Mouse (Mus musculus): ENCODE measurements around the gene Fam24a. TPM values are rescaled to one million over a fixed set of nuclear protein-coding genes. Genes with fewer than 3 reads are reported as not detected.

Gene Fam24a
- not detected in 2 replicates for polyA plus RNA-seq (2016; fragmentation: Nextera tagmentation; extraction: Ambion mirVana)

DNA sequence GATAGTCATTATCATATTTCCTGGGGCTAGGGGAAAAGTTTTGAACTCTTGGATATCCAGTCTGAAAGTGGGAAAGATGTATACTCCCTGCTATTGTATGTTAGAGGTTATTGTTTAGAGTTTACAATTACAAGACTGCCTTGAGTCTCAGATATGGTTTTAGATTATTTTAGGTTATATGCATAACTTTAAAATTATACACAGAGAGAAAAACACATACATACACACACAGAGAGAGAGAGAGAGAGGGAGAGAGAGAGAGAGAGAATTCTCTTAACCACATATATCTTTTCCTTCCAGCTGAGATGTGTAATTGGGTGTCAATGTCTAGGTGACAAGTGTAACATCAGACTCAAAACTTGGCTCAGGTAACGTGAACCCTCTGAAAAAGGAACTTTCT, at the start of gene Fam24a:
Gene Fam24a (plus strand): TSS at position 301 of the 400 bp plus-strand sequence.
- 58% methylated on average over 1 of the region's 1 CpGs for WGBS

DNA sequence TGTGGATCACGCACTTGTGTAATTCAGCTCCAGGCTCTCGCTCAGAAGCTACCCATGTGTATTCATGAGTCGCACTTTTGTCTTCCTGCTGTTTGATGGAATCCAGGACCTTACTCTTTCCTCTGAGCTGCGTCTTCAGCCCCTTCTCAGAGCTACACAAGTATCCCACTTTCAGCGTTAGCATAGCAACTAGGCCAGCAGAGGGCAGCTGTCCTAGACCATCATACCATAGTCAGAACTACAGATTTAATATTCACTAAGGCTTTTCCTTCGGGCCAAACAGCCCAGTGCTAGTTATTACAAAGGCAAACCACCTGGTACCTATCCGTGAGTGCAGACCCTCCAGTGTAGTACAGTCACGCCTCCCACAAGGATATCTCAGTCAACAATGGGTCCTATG, 36.5 kb upstream of the Fam24a start:
- Histone ChIP-seq H3K9me3 (replicated peaks) (no peaks in the 10 kb centered on the region), H3K4me3 (no peak overlapping the region), H3K4me1 (no peaks in the 10 kb centered on the region), H3K27me3 (ENCODE audit: low read depth, poor library complexity, severe bottlenecking) (no peaks in the 10 kb centered on the region), H3K36me3 (no peaks in the 10 kb centered on the region), H3K27ac (replicated peaks) (no peak overlapping the region)
- DNase-seq (ENCODE audit: low spot score) = no peak
- WGBS = 76% methylated on average over 8 of the region's 8 CpGs

More for the DNA sequence above, at the start of gene Fam24a:
- no peak for DNase-seq (ENCODE audit: low spot score)
- Histone ChIP-seq H3K27ac (replicated peaks) (no peak within 1 kb of the TSS), H3K9me3 (replicated peaks) (no peaks in the 10 kb centered on the region), H3K36me3 (no peaks in the 10 kb centered on the region), H3K4me1 (peaks cover 7% of the 10 kb centered on the region; the same call in 1 of the 2 replicates), H3K4me3 (no peak within 1 kb of the TSS), H3K27me3 (ENCODE audit: low read depth, poor library complexity, severe bottlenecking) (no peaks in the 10 kb centered on the region)

DNA sequence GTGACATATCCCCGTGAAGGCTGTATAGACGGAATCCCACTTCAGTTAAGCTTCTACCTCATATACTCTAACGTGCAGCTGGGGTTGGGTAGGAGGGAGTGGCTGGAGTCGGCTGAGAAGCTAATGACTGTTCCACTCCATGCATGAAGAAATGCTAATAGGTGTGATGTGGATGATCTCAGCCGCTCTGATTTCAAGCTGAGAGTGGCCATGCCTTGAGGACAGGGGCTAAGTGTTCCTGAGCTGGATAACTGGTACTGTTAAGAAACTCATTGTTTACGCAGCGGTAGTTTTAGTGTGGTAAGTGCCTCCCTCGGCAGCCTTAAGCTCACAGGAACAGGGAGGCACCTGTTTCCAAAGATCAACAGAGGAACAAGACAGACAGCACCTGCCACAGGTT, 30.3 kb upstream of the Fam24a start:
- DNase-seq (ENCODE audit: low spot score) = no peak
- no peaks in the 10 kb centered on the region for H3K27me3 ChIP-seq (ENCODE audit: low read depth, poor library complexity, severe bottlenecking)
- no peaks in the 10 kb centered on the region for H3K4me1 ChIP-seq
- no peak overlapping the region for H3K4me3 ChIP-seq
- 82% methylated on average over 8 of the region's 8 CpGs for WGBS
- no peak overlapping the region for H3K27ac ChIP-seq (replicated peaks)
- H3K36me3 ChIP-seq = no peaks in the 10 kb centered on the region
- no peaks in the 10 kb centered on the region for H3K9me3 ChIP-seq (replicated peaks)

DNA sequence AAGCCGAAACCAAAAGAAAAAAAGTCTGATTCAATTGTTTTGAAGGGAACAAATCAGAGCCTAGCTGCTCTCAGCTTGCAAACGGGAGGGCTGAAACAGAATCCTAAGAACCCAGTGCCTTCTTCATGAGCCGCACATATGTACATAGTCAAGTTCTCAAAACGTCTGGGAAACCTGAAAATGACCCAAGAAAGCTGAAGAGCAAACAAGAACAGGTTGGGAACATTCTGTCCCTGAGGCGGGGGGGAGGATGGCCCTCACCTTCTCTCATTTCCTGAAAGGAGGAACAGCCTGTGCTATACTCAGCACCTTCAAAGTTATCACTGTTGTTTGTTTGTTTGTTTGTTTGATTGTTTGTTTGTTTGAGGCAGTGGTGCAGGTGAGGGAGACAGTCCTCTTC, 26.9 kb upstream of the Fam24a start:
- WGBS = 80% methylated on average over 5 of the region's 5 CpGs
- Histone ChIP-seq H3K27ac (replicated peaks) (no peak overlapping the region), H3K4me3 (no peak overlapping the region), H3K9me3 (replicated peaks) (no peaks in the 10 kb centered on the region), H3K4me1 (no peaks in the 10 kb centered on the region), H3K36me3 (no peaks in the 10 kb centered on the region), H3K27me3 (ENCODE audit: low read depth, poor library complexity, severe bottlenecking) (no peaks in the 10 kb centered on the region)
- DNase-seq (ENCODE audit: low spot score) = no peak

DNA sequence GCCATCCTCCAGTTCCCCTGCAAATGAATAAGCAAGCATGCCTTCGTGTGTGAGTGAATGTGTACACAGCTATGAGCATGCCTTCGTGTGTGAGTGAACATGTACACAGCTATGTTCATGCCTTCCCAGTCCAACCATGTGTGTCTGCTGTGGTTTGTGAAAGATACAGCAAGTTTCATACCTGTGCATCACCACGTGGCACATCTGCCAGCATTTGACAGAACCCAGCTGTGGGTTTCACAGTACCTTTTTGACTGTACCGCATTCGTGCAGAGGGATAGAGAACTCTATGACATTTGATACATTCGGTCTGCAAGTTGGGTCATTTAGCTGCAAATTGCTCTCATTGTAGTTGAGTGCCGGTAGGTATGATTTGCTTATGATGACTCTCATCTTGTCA, 19.2 kb upstream of the Fam24a start:
- H3K4me1 ChIP-seq = no peaks in the 10 kb centered on the region
- no peak overlapping the region for H3K27ac ChIP-seq (replicated peaks)
- no peaks in the 10 kb centered on the region for H3K9me3 ChIP-seq (replicated peaks)
- H3K36me3 ChIP-seq = no peaks in the 10 kb centered on the region
- 87% methylated on average over 7 of the region's 7 CpGs for WGBS
- H3K4me3 ChIP-seq = no peak overlapping the region
- DNase-seq (ENCODE audit: low spot score) = no peak
- H3K27me3 ChIP-seq (ENCODE audit: low read depth, poor library complexity, severe bottlenecking) = no peaks in the 10 kb centered on the region

DNA sequence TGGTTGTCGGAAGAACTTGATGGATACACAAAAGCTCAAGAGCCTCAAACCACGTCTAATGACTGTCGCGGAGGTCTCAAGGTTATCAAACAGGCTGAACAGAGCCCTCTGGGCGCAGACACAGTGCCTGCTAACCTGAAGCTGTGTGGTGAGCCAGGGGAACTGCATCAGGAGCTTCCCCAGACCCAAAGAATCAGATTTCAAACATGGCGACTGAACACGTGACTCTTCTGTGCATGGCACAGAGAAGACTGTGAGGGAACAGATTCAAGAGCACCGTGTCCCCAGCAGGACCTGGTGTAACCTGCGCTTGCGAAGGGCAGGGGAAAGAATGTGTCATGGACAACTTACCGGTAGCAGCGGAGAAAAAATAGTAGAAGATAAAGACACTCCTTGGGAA, 16.1 kb upstream of the Fam24a start:
- DNase-seq (ENCODE audit: low spot score) = no peak
- 74% methylated on average over 12 of the region's 12 CpGs for WGBS
- H3K4me1 ChIP-seq = no peaks in the 10 kb centered on the region

DNA sequence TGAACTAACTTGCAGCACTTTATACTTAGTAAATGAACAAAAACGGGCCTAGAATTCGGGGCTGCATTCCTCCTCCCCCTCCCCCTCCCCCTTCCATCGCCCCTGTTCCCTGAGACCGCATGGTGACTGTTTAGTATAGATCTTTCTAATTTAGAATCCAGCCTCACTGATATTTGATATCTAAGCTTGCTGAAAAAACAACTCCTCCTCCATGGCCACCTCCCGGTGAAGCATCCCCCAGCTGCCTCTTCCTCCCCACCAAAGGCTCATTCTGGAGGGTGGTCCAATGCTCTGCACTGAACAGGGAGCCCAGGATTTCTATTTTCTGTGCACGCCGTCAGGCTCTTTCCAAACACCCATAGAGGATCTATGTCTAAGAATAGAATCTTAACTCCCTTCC, 15.3 kb upstream of the Fam24a start:
- H3K9me3 ChIP-seq (replicated peaks) = no peaks in the 10 kb centered on the region
- H3K27me3 ChIP-seq (ENCODE audit: low read depth, poor library complexity, severe bottlenecking) = no peaks in the 10 kb centered on the region
- H3K36me3 ChIP-seq = no peaks in the 10 kb centered on the region
- WGBS = 89% methylated on average over 5 of the region's 7 CpGs
- H3K4me1 ChIP-seq = no peaks in the 10 kb centered on the region
- H3K4me3 ChIP-seq = no peak overlapping the region
- no peak overlapping the region for H3K27ac ChIP-seq (replicated peaks)
- no peak for DNase-seq (ENCODE audit: low spot score)

More for the DNA sequence above, 16.1 kb upstream of the Fam24a start:
- no peak overlapping the region for H3K27ac ChIP-seq (replicated peaks)
- no peak overlapping the region for H3K4me3 ChIP-seq
- no peaks in the 10 kb centered on the region for H3K36me3 ChIP-seq
- no peaks in the 10 kb centered on the region for H3K9me3 ChIP-seq (replicated peaks)
- no peaks in the 10 kb centered on the region for H3K27me3 ChIP-seq (ENCODE audit: low read depth, poor library complexity, severe bottlenecking)

DNA sequence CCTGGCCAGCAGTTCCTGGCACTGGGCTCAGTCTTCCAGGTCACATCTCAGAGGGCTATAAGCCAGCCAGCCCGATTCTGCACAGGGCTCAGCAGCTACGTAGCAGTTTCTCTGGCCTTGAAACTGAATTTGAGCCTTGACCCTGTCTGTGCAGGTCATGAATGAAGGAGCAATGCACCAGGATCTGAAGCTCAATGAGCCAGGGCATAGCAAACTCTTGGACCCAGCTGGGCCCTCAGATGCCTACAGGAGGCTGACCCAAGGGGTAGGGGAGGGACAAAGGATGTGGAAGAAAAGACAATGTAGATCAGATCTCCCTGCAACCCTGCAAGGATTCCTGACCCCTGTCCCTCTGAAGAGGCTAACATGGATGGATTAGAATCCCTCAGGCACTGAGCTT, 11.5 kb upstream of the Fam24a start, which contains the start of gene Cuzd1:
Gene Cuzd1 (minus strand): TSS at position 101 of the 400 bp plus-strand sequence.
- 84% methylated on average over 2 of the region's 2 CpGs for WGBS
- Histone ChIP-seq H3K4me1 (no peaks in the 10 kb centered on the region), H3K27ac (replicated peaks) (no peak within 1 kb of the TSS), H3K4me3 (no peak within 1 kb of the TSS), H3K9me3 (replicated peaks) (no peaks in the 10 kb centered on the region), H3K27me3 (ENCODE audit: low read depth, poor library complexity, severe bottlenecking) (no peaks in the 10 kb centered on the region), H3K36me3 (no peaks in the 10 kb centered on the region)
- DNase-seq (ENCODE audit: low spot score) = no peak

DNA sequence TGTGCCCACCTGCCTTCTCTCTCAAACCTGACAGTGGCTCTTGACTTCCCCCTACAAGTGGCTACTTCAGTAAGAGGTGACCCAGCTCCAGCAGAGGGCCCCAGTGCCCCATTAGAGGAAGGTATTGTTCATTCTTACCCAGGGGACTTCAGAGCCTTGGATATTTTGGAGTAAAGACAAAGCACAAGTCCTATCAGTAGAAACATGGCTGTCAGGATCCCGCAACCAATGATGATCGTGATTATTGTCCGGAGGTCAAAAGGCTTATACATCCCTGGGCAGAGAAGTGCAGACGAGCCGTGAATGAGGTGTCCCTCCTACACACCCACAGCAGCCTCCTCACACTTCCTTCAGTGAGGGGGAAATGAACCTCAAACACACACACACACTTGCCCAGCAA, 6.6 kb upstream of the Fam24a start:
- 86% methylated on average over 5 of the region's 5 CpGs for whole genome bisulfite sequencing
- no peak for DNase-seq (ENCODE audit: low spot score)

DNA sequence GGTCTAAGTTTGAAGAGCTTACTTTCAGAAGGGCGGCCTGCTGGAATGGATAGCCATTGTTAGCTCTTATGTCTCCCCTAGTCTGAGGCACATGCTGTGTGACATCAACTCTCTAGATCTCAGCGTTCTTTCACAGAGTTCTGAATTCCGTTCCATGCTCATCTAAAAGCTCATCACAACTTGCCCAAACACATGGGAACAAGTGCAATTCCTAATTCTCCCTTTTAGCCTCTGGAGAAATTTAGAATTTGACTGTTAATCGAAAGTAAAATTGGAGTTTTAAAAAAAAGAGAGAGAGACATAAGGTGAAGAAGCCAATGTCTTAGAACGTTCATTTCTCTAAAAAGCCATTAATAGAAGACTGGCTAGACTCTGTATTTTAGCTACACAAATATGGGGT, 4.2 kb upstream of the Fam24a start, which contains the start of gene Fam24b:
Gene Fam24b (minus strand): TSS at position 101 of the 400 bp plus-strand sequence.
- H3K36me3 ChIP-seq = no peaks in the 10 kb centered on the region
- H3K27me3 ChIP-seq (ENCODE audit: low read depth, poor library complexity, severe bottlenecking) = no peaks in the 10 kb centered on the region
- no peaks in the 10 kb centered on the region for H3K9me3 ChIP-seq (replicated peaks)
- H3K4me1 ChIP-seq = no peaks in the 10 kb centered on the region
- 91% methylated on average over 5 of the region's 5 CpGs for WGBS
- H3K4me3 ChIP-seq = no peak within 1 kb of the TSS
- H3K27ac ChIP-seq (replicated peaks) = no peak within 1 kb of the TSS
- no peak for DNase-seq (ENCODE audit: low spot score)

More for the DNA sequence above, 6.6 kb upstream of the Fam24a start:
- no peaks in the 10 kb centered on the region for H3K9me3 ChIP-seq (replicated peaks)
- H3K36me3 ChIP-seq = no peaks in the 10 kb centered on the region
- H3K4me3 ChIP-seq = no peak overlapping the region
- H3K27ac ChIP-seq (replicated peaks) = no peak overlapping the region
- H3K4me1 ChIP-seq = no peaks in the 10 kb centered on the region
- H3K27me3 ChIP-seq (ENCODE audit: low read depth, poor library complexity, severe bottlenecking) = no peaks in the 10 kb centered on the region

DNA sequence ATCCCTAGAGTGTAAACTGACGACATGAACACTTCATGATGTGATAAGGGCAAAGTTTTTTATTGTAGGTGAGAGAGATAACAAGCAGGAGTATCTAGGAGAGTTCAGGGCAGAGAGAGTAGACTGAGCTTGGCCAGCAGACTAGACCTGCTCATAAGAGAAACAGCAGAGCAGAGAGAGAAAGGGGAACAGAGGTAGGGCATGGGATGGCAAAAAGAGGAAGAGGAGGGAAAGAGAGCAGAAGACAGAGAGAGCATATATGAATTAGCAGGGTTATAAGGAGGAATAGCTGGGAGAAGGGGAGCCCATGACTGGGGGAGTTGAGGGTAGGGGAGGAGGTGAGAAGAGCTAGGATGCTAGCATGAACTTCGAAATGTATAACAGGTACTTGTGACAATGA, 2.0 kb upstream of the Fam24a start:
- H3K4me1 ChIP-seq = no peaks in the 10 kb centered on the region
- H3K36me3 ChIP-seq = no peaks in the 10 kb centered on the region
- no peaks in the 10 kb centered on the region for H3K27me3 ChIP-seq (ENCODE audit: low read depth, poor library complexity, severe bottlenecking)
- no peak overlapping the region for H3K27ac ChIP-seq (replicated peaks)
- WGBS = 87% methylated on average over 2 of the region's 2 CpGs
- no peaks in the 10 kb centered on the region for H3K9me3 ChIP-seq (replicated peaks)
- H3K4me3 ChIP-seq = no peak overlapping the region
- no peak for DNase-seq (ENCODE audit: low spot score)

DNA sequence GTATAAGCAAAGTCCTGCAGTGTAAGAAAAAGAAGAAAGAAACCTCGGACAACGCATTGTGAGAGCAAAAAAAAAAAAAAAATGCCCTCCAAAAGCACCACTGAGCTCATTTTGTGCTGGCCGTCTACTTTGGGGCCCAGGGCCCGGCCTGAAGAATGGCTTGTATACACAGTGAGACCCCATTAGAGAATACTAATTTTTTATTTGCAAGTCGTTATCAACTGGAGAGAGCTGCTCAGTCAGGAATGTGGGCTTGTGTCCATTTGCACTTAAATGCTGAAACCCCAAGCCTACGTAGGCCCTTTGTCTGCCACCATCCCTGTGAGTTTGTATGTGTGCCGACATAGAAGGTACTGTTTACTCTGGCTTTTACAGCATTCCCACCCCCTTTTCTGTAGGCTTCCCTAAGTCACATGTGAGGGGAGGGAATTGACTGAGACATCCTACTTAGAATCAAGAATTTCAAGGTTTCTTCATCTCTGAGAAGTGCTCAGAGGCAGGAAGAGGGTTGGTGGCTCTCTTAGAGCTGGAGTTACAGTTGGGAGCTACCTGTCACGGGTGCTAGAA, 3.9 kb downstream of the Fam24a start:
- Histone ChIP-seq H3K4me3 (no peak overlapping the region), H3K36me3 (peaks cover 35% of the 10 kb centered on the region), H3K27ac (replicated peaks) (peak overlapping the region; percentile 65), H3K4me1 (peaks cover 7% of the 10 kb centered on the region; the same call in 1 of the 2 replicates), H3K9me3 (replicated peaks) (no peaks in the 10 kb centered on the region), H3K27me3 (ENCODE audit: low read depth, poor library complexity, severe bottlenecking) (no peaks in the 10 kb centered on the region)
- no peak for DNase-seq (ENCODE audit: low spot score)
- 67% methylated on average over 8 of the region's 8 CpGs for WGBS

DNA sequence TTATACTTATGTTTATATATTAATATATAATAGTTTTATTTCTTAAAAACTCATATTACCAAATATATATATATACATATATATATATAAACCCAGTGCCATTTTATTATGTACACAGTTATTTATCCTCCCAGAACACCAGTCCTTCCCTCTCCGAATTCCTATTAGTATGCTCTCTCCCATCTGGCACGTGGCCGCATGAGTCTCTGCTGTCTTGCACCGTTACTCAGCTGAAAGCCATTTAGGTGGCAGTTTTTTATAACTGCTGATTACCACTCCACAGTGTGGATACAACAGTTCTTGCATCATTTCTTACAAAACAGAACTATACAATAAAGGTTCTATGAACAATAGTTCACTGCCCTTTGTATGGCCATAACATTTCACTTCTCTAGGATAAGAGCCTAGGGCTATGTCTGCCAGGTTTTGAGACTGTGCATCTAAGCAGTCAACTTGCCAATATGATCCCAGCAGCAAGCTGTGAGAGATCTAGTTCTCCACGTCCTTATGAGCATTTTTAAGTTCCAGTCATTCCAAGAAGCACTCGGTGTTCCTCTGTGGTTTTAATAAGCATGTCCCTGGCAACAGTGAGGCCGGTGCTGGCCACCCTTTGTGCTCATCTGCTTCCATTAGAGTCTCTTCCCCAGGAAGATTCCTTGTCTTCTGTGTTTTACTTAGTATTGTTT, 12.3 kb downstream of the Fam24a start:
- peaks cover 93% of the 10 kb centered on the region for H3K36me3 ChIP-seq
- 85% methylated on average over 7 of the region's 7 CpGs for WGBS
- no peaks in the 10 kb centered on the region for H3K4me1 ChIP-seq
- no peak for DNase-seq (ENCODE audit: low spot score)
- H3K27me3 ChIP-seq (ENCODE audit: low read depth, poor library complexity, severe bottlenecking) = no peaks in the 10 kb centered on the region
- no peaks in the 10 kb centered on the region for H3K9me3 ChIP-seq (replicated peaks)
- no peak overlapping the region for H3K4me3 ChIP-seq
- no peak overlapping the region for H3K27ac ChIP-seq (replicated peaks)

Measured in midbrain, embryonic 10.5 days (tissue).